Mouse (Mus musculus): Measurements from ENCODE around the gene Ube2l3.

DNA sequence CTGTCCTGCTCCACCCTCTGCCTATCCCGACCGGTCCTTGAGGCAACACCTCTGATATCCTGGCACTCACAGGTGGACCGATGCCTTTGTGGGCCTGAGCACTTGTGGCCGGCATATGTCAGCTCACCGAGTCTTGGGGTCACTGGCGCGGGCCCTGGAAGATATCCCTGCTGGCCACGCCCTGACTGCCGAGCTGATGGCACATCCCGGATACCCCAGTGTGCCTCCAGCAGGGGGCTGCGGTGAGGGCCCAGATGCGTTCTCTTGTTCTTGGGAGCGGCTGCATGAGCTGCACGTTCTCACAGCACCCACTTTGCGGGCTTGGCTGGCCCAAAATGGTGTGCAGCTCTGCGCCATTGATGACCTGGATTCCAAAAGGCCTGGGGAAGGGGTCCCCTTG is 54.4 kb downstream of the Ube2l3 start:
- TF ChIP-seq POLR2A (IDR thresholded peaks at IDR 0.05; ENCODE audit: borderline replicate concordance, control insufficient read depth, low read depth, low read length) (no peak), CTCF (IDR thresholded peaks at IDR 0.05; ENCODE audit: control insufficient read depth, insufficient read depth, low read length) (no peak)

All from bone marrow, adult 2 months (tissue).